In genomic region chr10:80103032-80103431, GRCm38 (mm10) we compare ENCODE assay signal across 8 mouse cellular contexts. TPM values are rescaled to one million over a fixed set of nuclear protein-coding genes. Genes with fewer than 3 reads are reported as not detected.
DNase-seq lines count a peak whose midpoint lies in the region; ATAC-seq and TF ChIP-seq lines count a peak whose summit lies in the region.

No protein-coding gene starts in this region.

- no peak for TF ChIP-seq POLR2A in CH12.LX (IDR thresholded peaks at IDR 0.05; ENCODE audit: low read depth, low read length)

- H3K4me2 ChIP-seq in CH12.LX (ENCODE audit: insufficient read depth, low read depth, poor library complexity, severe bottlenecking), result no peak overlapping the region
- peak overlapping the region; percentile 92; the same call in 1 of the 2 replicates for H3K4me2 ChIP-seq in forebrain, embryonic 14.5 days (ENCODE audit: low read length)
- peak overlapping the region; percentile 85 for H3K4me2 ChIP-seq in liver, embryonic 16.5 days (ENCODE audit: low read depth, low read length)

- no peak for TF ChIP-seq EP300 in CH12.LX (IDR thresholded peaks at IDR 0.05; ENCODE audit: low read length)

- 75% methylated on average over 2 of the region's 2 CpGs for WGBS in heart, embryonic 10.5 days
- WGBS in forebrain, embryonic 14.5 days, result 76% methylated on average over 2 of the region's 2 CpGs
- 44% methylated on average over 2 of the region's 2 CpGs for WGBS in liver, embryonic 16.5 days (ENCODE audit: insufficient replicate concordance)

- 0 out of 2 replicates have a peak, but pooled peaks cover 4% of the 10 kb centered on the region for H3K36me3 ChIP-seq in heart, embryonic 10.5 days
- H3K36me3 ChIP-seq in CH12.LX (replicated peaks in 1 of 2; ENCODE audit: control insufficient read depth in 1 of 2, insufficient read depth in 1 of 2, low read length in 1 of 2), result peaks cover 0 to 26% of the 10 kb centered on the region in 2 experiments
- H3K36me3 ChIP-seq in forebrain, embryonic 14.5 days (ENCODE audit: control insufficient read depth, insufficient read depth, low read length), result no peaks in the 10 kb centered on the region
- H3K36me3 ChIP-seq in liver, embryonic 16.5 days (ENCODE audit: control insufficient read depth, insufficient read depth), result no peaks in the 10 kb centered on the region

- TF ChIP-seq CTCF in CH12.LX (conservative IDR thresholded peaks at IDR 0.05 in 1 of 2, IDR thresholded peaks at IDR 0.05 in 1 of 2; ENCODE audit: low read depth in 2 of 2, low read length in 2 of 2), result no peak

- 0 out of 2 replicates have a peak overlapping the region, but pooled peaks have one; percentile 7 for H3K9ac ChIP-seq in CH12.LX (ENCODE audit: insufficient read depth, low read depth)
- peak overlapping the region; percentile 82; the same call in 1 of the 2 replicates for H3K9ac ChIP-seq in forebrain, embryonic 14.5 days (ENCODE audit: low read length)
- H3K9ac ChIP-seq in liver, embryonic 16.5 days (ENCODE audit: low read depth, low read length), result peak overlapping the region; percentile 98

- peaks cover 55% of the 10 kb centered on the region for H3K4me1 ChIP-seq in heart, embryonic 10.5 days
- peaks cover 29 to 75% of the 10 kb centered on the region in 2 experiments for H3K4me1 ChIP-seq in CH12.LX (ENCODE audit: control insufficient read depth in 1 of 2, insufficient read depth in 2 of 2)
- peaks cover 10% of the 10 kb centered on the region for H3K4me1 ChIP-seq in forebrain, embryonic 14.5 days (ENCODE audit: control insufficient read depth, insufficient read depth, low read length)
- peaks cover 58% of the 10 kb centered on the region for H3K4me1 ChIP-seq in liver, embryonic 16.5 days (ENCODE audit: control insufficient read depth, low read depth, low read length)

- ATAC-seq in forebrain, embryonic 14.5 days, result no peak
- ATAC-seq in liver, embryonic 16.5 days (ENCODE audit: low read depth), result peak; percentile 62
- no peak for ATAC-seq in activated CD4-positive, CD25-positive, alpha-beta regulatory T cell, adult 4 months

- no peaks in the 10 kb centered on the region for H3K9me3 ChIP-seq in heart, embryonic 10.5 days
- H3K9me3 ChIP-seq in CH12.LX (replicated peaks; ENCODE audit: low read length), result no peaks in the 10 kb centered on the region
- no peaks in the 10 kb centered on the region for H3K9me3 ChIP-seq in forebrain, embryonic 14.5 days (replicated peaks; ENCODE audit: control insufficient read depth, low read length)
- no peaks in the 10 kb centered on the region for H3K9me3 ChIP-seq in liver, embryonic 16.5 days (replicated peaks; ENCODE audit: control insufficient read depth, low read length)

- in situ Hi-C loops in CH12.LX (cut with MboI; ENCODE audit: low pct_ligation_motif_present, low pct_unique_long_range_greater_than_20kb, low sequenced_read_pairs), result no loop called here

- H3K27me3 ChIP-seq in heart, embryonic 10.5 days (ENCODE audit: insufficient read depth, poor library complexity, severe bottlenecking), result no peaks in the 10 kb centered on the region
- H3K27me3 ChIP-seq in CH12.LX (replicated peaks), result no peaks in the 10 kb centered on the region
- H3K27me3 ChIP-seq in forebrain, embryonic 14.5 days (replicated peaks; ENCODE audit: control insufficient read depth, insufficient read depth, low read length), result no peaks in the 10 kb centered on the region
- H3K27me3 ChIP-seq in liver, embryonic 16.5 days (ENCODE audit: control insufficient read depth, insufficient read depth, low read depth, low read length), result no peaks in the 10 kb centered on the region

- H3K4me3 ChIP-seq in heart, embryonic 10.5 days, result peak overlapping the region; percentile 97
- H3K4me3 ChIP-seq in CH12.LX (replicated peaks in 1 of 3; ENCODE audit: low read depth in 2 of 3, low read length in 2 of 3, poor library complexity in 1 of 3), result peak overlapping the region in 1 of 3 experiments; percentile 95
- H3K4me3 ChIP-seq in forebrain, embryonic 14.5 days (ENCODE audit: low read depth, low read length), result 0 out of 2 replicates have a peak overlapping the region, but pooled peaks have one; percentile 86
- H3K4me3 ChIP-seq in liver, embryonic 16.5 days (ENCODE audit: low read depth, low read length), result peak overlapping the region; percentile 93; the same call in 1 of the 2 replicates

- no peak for TF ChIP-seq RAD21 in CH12.LX (IDR thresholded peaks at IDR 0.05; ENCODE audit: low read depth, low read length)

- H3K27ac ChIP-seq in heart, embryonic 10.5 days, result peak overlapping the region; percentile 94
- no peak overlapping the region for H3K27ac ChIP-seq in CH12.LX (ENCODE audit: insufficient read depth, low read depth)
- 0 out of 2 replicates have a peak overlapping the region, but pooled peaks have one; percentile 63 for H3K27ac ChIP-seq in forebrain, embryonic 14.5 days (ENCODE audit: low read depth, low read length)
- H3K27ac ChIP-seq in liver, embryonic 16.5 days (ENCODE audit: low read length), result peak overlapping the region; percentile 86

- H3K79me2 ChIP-seq in CH12.LX (replicated peaks; ENCODE audit: control insufficient read depth, extremely low read depth, insufficient read depth, poor library complexity, severe bottlenecking), result peaks cover 35% of the 10 kb centered on the region

- no peak for DNase-seq in heart, embryonic 10.5 days (ENCODE audit: low spot score)
- no peak for DNase-seq in heart, postnatal 10 days
- DNase-seq in CH12.LX (ENCODE audit: extremely low read depth), result no peak
- no peak for DNase-seq in forebrain, embryonic 14.5 days (ENCODE audit: low spot score)
- no peak for DNase-seq in adrenal gland, postnatal 10 days
- no peak for DNase-seq in gastrocnemius, postnatal 10 days

- intact Hi-C loops in heart, postnatal 10 days (cut with DNase I), result no loop called here

- dilution Hi-C loops in CH12.LX (cut with MboI; ENCODE audit: extremely low pct_ligation_motif_present, extremely low pct_unique_long_range_greater_than_20kb, low sequenced_read_pairs), result no loop called here

RNA-seq across cellular contexts. Expression of gene Sbno2, which starts 2.3 kb away (rescaled TPM):
- polyA plus RNA-seq in heart, embryonic 10.5 days (2016; fragmentation: Nextera tagmentation; extraction: Ambion mirVana), result 14.8 and 15.6 TPM in 2 replicates
- 10 to 100 TPM; 15.1 to 17.6 TPM for total RNA-seq in heart, postnatal 10 days (2021)
- 20.7 and 22.6 TPM in 2 replicates for total RNA-seq in CH12.LX (2012; rRNA removed)
- total RNA-seq in CH12.LX (2014; rRNA removed), result 9.0 and 9.7 TPM in 2 replicates
- 21.1 and 24.2 TPM in 2 replicates for polyA plus RNA-seq in CH12.LX (2012; ENCODE audit: insufficient read length, low read depth)
- 8.1 and 11.1 TPM in 2 replicates for polyA plus RNA-seq in forebrain, embryonic 14.5 days (2014; fragmentation: Nextera tagmentation; extraction: Ambion mirVana)
- polyA plus RNA-seq in liver, embryonic 16.5 days (2015; fragmentation: Nextera tagmentation; extraction: Ambion mirVana), result 10.3 and 11.8 TPM in 2 replicates
- total RNA-seq in adrenal gland, postnatal 10 days (2021), result 10 to 100 TPM; 37.5 to 55.7 TPM
- 10 to 100 TPM in 1 of 2 experiments, 1 to 10 TPM in 1; 7.7 to 11.6 TPM for total RNA-seq in gastrocnemius, postnatal 10 days (2021)
- polyA plus RNA-seq in activated CD4-positive, CD25-positive, alpha-beta regulatory T cell, adult 4 months (2017; shearing (Covaris generic)), result 10 to 100 TPM; 26.8 to 32.5 TPM

RNA-seq across cellular contexts. Expression of gene Stk11, which starts 12.6 kb away (rescaled TPM):
- 12.4 and 17.8 TPM in 2 replicates for polyA plus RNA-seq in heart, embryonic 10.5 days (2016; fragmentation: Nextera tagmentation; extraction: Ambion mirVana)
- 100 to 1,000 TPM; 110 to 112 TPM for total RNA-seq in heart, postnatal 10 days (2021)
- total RNA-seq in CH12.LX (2012; rRNA removed) (64.8 and 65.9 TPM in 2 replicates), CH12.LX (2014; rRNA removed) (47.4 and 48.5 TPM in 2 replicates)
- polyA plus RNA-seq in CH12.LX (2012; ENCODE audit: insufficient read length, low read depth), result 93.4 and 94.9 TPM in 2 replicates
- polyA plus RNA-seq in forebrain, embryonic 14.5 days (2014; fragmentation: Nextera tagmentation; extraction: Ambion mirVana), result 25.5 and 27.7 TPM in 2 replicates
- 13.2 and 14.4 TPM in 2 replicates for polyA plus RNA-seq in liver, embryonic 16.5 days (2015; fragmentation: Nextera tagmentation; extraction: Ambion mirVana)
- 100 to 1,000 TPM; 133 to 151 TPM for total RNA-seq in adrenal gland, postnatal 10 days (2021)
- total RNA-seq in gastrocnemius, postnatal 10 days (2021), result 100 to 1,000 TPM; 105 to 110 TPM
- polyA plus RNA-seq in activated CD4-positive, CD25-positive, alpha-beta regulatory T cell, adult 4 months (2017; shearing (Covaris generic)), result 10 to 100 TPM; 22.1 to 25.4 TPM

RNA-seq across cellular contexts. Expression of gene Atp5d, which starts 35.4 kb away (rescaled TPM):
- polyA plus RNA-seq in heart, embryonic 10.5 days (2016; fragmentation: Nextera tagmentation; extraction: Ambion mirVana), result 689 and 872 TPM in 2 replicates
- 1,000 to 10,000 TPM; 1,058 to 1,125 TPM for total RNA-seq in heart, postnatal 10 days (2021)
- 270 and 326 TPM in 2 replicates for total RNA-seq in CH12.LX (2012; rRNA removed)
- total RNA-seq in CH12.LX (2014; rRNA removed), result 85.8 and 106 TPM in 2 replicates
- 306 and 352 TPM in 2 replicates for polyA plus RNA-seq in CH12.LX (2012; ENCODE audit: insufficient read length, low read depth)
- 412 and 467 TPM in 2 replicates for polyA plus RNA-seq in forebrain, embryonic 14.5 days (2014; fragmentation: Nextera tagmentation; extraction: Ambion mirVana)
- 288 and 309 TPM in 2 replicates for polyA plus RNA-seq in liver, embryonic 16.5 days (2015; fragmentation: Nextera tagmentation; extraction: Ambion mirVana)
- 100 to 1,000 TPM; 982 to 996 TPM for total RNA-seq in adrenal gland, postnatal 10 days (2021)
- 100 to 1,000 TPM; 576 to 659 TPM for total RNA-seq in gastrocnemius, postnatal 10 days (2021)
- polyA plus RNA-seq in activated CD4-positive, CD25-positive, alpha-beta regulatory T cell, adult 4 months (2017; shearing (Covaris generic)), result 100 to 1,000 TPM; 338 to 428 TPM

RNA-seq across cellular contexts. Expression of gene Cbarp, which starts 37.6 kb away (rescaled TPM):
- 2.0 and 4.0 TPM in 2 replicates for polyA plus RNA-seq in heart, embryonic 10.5 days (2016; fragmentation: Nextera tagmentation; extraction: Ambion mirVana)
- 1 to 10 TPM; 3.2 to 4.1 TPM for total RNA-seq in heart, postnatal 10 days (2021)
- total RNA-seq in CH12.LX (2012; rRNA removed) (2.3 and 2.6 TPM in 2 replicates), CH12.LX (2014; rRNA removed) (0.09 and 0.19 TPM in 2 replicates)
- 1.7 and 2.4 TPM in 2 replicates for polyA plus RNA-seq in CH12.LX (2012; ENCODE audit: insufficient read length, low read depth)
- polyA plus RNA-seq in forebrain, embryonic 14.5 days (2014; fragmentation: Nextera tagmentation; extraction: Ambion mirVana), result 41.0 and 42.4 TPM in 2 replicates
- 0.44 and 0.65 TPM in 2 replicates for polyA plus RNA-seq in liver, embryonic 16.5 days (2015; fragmentation: Nextera tagmentation; extraction: Ambion mirVana)
- total RNA-seq in adrenal gland, postnatal 10 days (2021), result 10 to 100 TPM; 41.6 to 65.6 TPM
- total RNA-seq in gastrocnemius, postnatal 10 days (2021), result 1 to 10 TPM; 2.3 to 3.2 TPM
- under 1 TPM; 0.74 to 0.96 TPM for polyA plus RNA-seq in activated CD4-positive, CD25-positive, alpha-beta regulatory T cell, adult 4 months (2017; shearing (Covaris generic))

RNA-seq across cellular contexts. Expression of gene Midn, which starts 45.0 kb away (rescaled TPM):
- 16.1 and 24.4 TPM in 2 replicates for polyA plus RNA-seq in heart, embryonic 10.5 days (2016; fragmentation: Nextera tagmentation; extraction: Ambion mirVana)
- 100 to 1,000 TPM; 132 to 190 TPM for total RNA-seq in heart, postnatal 10 days (2021)
- total RNA-seq in CH12.LX (2012; rRNA removed) (11.6 and 16.2 TPM in 2 replicates), CH12.LX (2014; rRNA removed) (3.9 and 4.7 TPM in 2 replicates)
- 25.2 and 33.2 TPM in 2 replicates for polyA plus RNA-seq in CH12.LX (2012; ENCODE audit: insufficient read length, low read depth)
- polyA plus RNA-seq in forebrain, embryonic 14.5 days (2014; fragmentation: Nextera tagmentation; extraction: Ambion mirVana), result 67.0 and 73.6 TPM in 2 replicates
- polyA plus RNA-seq in liver, embryonic 16.5 days (2015; fragmentation: Nextera tagmentation; extraction: Ambion mirVana), result 2.3 and 2.6 TPM in 2 replicates
- 100 to 1,000 TPM; 106 to 127 TPM for total RNA-seq in adrenal gland, postnatal 10 days (2021)
- 10 to 100 TPM; 34.3 to 62.7 TPM for total RNA-seq in gastrocnemius, postnatal 10 days (2021)
- polyA plus RNA-seq in activated CD4-positive, CD25-positive, alpha-beta regulatory T cell, adult 4 months (2017; shearing (Covaris generic)), result 1 to 10 TPM; 7.3 to 9.2 TPM

Comparison
In these comparisons a context has a peak if more than half of its experiments do, and no peak if none do; other contexts are left out.
1. H3K9ac ChIP-seq: peak in every context shown above with its lines; median percentile 98 in liver, embryonic 16.5 days; 82 in forebrain, embryonic 14.5 days; 7 in CH12.LX.